Mouse (Mus musculus): ENCODE measurements around the gene Aamp. TPM values are rescaled to one million over a fixed set of nuclear protein-coding genes. Genes with fewer than 3 reads are reported as not detected.

Aamp gene
- total RNA-seq, 2 experiments from 2014 or later = 76.7 to 77.5 TPM

- intact Hi-C loops (cut with DNase I; ENCODE audit: low total_unique reads) = no loop called here
- DNase-seq = no peak
Measured at GRCm38 (mm10) chr1:74250096-74250495, 34.4 kb downstream of the Aamp start.

- intact Hi-C loops (cut with DNase I; ENCODE audit: low total_unique reads) = no loop called here
- DNase-seq = no peak
Measured at GRCm38 (mm10) chr1:74249331-74249980, 35.1 kb downstream of the Aamp start.

- DNase-seq = no peak
- intact Hi-C loops (cut with DNase I; ENCODE audit: low total_unique reads) = no loop called here
Measured at GRCm38 (mm10) chr1:74248799-74249198, 35.7 kb downstream of the Aamp start.

GRCm38 (mm10) chr1:74245525-74245924 is 39.0 kb downstream of the Aamp start:
- intact Hi-C loops (cut with DNase I; ENCODE audit: low total_unique reads) = no loop called here

GRCm38 (mm10) chr1:74240832-74241231 is 43.7 kb downstream of the Aamp start:
- intact Hi-C loops (cut with DNase I; ENCODE audit: low total_unique reads) = no loop called here
- DNase-seq = no peak

More at GRCm38 (mm10) chr1:74245525-74245924, 39.0 kb downstream of the Aamp start:
- DNase-seq = no peak

GRCm38 (mm10) chr1:74240311-74240710 is 44.2 kb downstream of the Aamp start:
- DNase-seq = no peak
- intact Hi-C loops (cut with DNase I; ENCODE audit: low total_unique reads) = no loop called here

GRCm38 (mm10) chr1:74239618-74240017 is 44.9 kb downstream of the Aamp start:
- no peak for DNase-seq
- intact Hi-C loops (cut with DNase I; ENCODE audit: low total_unique reads) = loop anchor here (5.0 kb wide), 1 partner anchor 43 kb away; the partner anchor contains the start of genes Aamp and Pnkd

GRCm38 (mm10) chr1:74239162-74239561 is 45.4 kb downstream of the Aamp start:
- intact Hi-C loops (cut with DNase I; ENCODE audit: low total_unique reads) = loop anchor here (5.0 kb wide), 1 partner anchor 43 kb away; the partner anchor contains the start of genes Aamp and Pnkd
- DNase-seq = no peak

GRCm38 (mm10) chr1:74238136-74238535 is 46.4 kb downstream of the Aamp start:
- no peak for DNase-seq
- intact Hi-C loops (cut with DNase I; ENCODE audit: low total_unique reads) = loop anchor here (5.0 kb wide), 1 partner anchor 44 kb away; the partner anchor contains the start of genes Aamp and Pnkd

GRCm38 (mm10) chr1:74237671-74238070 is 46.9 kb downstream of the Aamp start:
- DNase-seq = no peak
- intact Hi-C loops (cut with DNase I; ENCODE audit: low total_unique reads) = loop anchor here (5.0 kb wide), 1 partner anchor 45 kb away; the partner anchor contains the start of genes Aamp and Pnkd

- intact Hi-C loops (cut with DNase I; ENCODE audit: low total_unique reads) = loop anchor here (5.0 kb wide), 1 partner anchor 46 kb away; the partner anchor contains the start of genes Aamp and Pnkd
Measured at GRCm38 (mm10) chr1:74236590-74237317, 47.8 kb downstream of the Aamp start.

GRCm38 (mm10) chr1:74235938-74236589 is 48.5 kb downstream of the Aamp start, which contains the start of gene Arpc2:
Gene Arpc2, plus strand, starts transcription at chr1:74236084.
- DNase-seq = peak; percentile 96
- intact Hi-C loops (cut with DNase I; ENCODE audit: low total_unique reads) = loop anchor here (5.0 kb wide), 1 partner anchor 46 kb away; the partner anchor contains the start of genes Aamp and Pnkd

More at GRCm38 (mm10) chr1:74236590-74237317, 47.8 kb downstream of the Aamp start:
- peak; percentile 50 for DNase-seq

- no peak for DNase-seq
- intact Hi-C loops (cut with DNase I; ENCODE audit: low total_unique reads) = no loop called here
Measured at GRCm38 (mm10) chr1:74230992-74231391, 53.5 kb downstream of the Aamp start.

GRCm38 (mm10) chr1:74229942-74230341 is 54.6 kb downstream of the Aamp start:
- no peak for DNase-seq
- intact Hi-C loops (cut with DNase I; ENCODE audit: low total_unique reads) = no loop called here

Other genes with a start within 250 kb of the Aamp start
- gene Tns1, start 160.3 kb downstream of the Aamp start, total RNA-seq (2021) = 100 to 1,000 TPM; 176 to 217 TPM
- under 1 TPM in 1 of 2 experiments, not detected in 1; 0.09 TPM for gene Rufy4, start 159.2 kb downstream of the Aamp start, total RNA-seq (2021)
- not detected for gene Cxcr2, start 130.7 kb downstream of the Aamp start, total RNA-seq (2021)
- gene Cxcr1, start 90.1 kb downstream of the Aamp start, total RNA-seq (2021) = not detected
- 10 to 100 TPM; 75.2 to 85.6 TPM for gene Arpc2, start 48.7 kb downstream of the Aamp start, total RNA-seq (2021)
- not detected for gene Gpbar1, start 6.2 kb downstream of the Aamp start, total RNA-seq (2021)
- gene Pnkd, start 192 bp upstream of the Aamp start, total RNA-seq (2021) = 10 to 100 TPM; 59.8 to 72.1 TPM
- gene Tmbim1, start 20.9 kb upstream of the Aamp start, total RNA-seq (2021) = 10 to 100 TPM; 32.4 to 39.8 TPM
- under 1 TPM; 0.10 to 0.20 TPM for gene Catip, start 77.4 kb upstream of the Aamp start, total RNA-seq (2021)
- 1 to 10 TPM; 2.5 to 4.5 TPM for gene Slc11a1, start 90.5 kb upstream of the Aamp start, total RNA-seq (2021)
- 10 to 100 TPM; 88.2 to 88.5 TPM for gene Ctdsp1, start 106.8 kb upstream of the Aamp start, total RNA-seq (2021)
- gene Vil1, start 124.6 kb upstream of the Aamp start, total RNA-seq (2021) = under 1 TPM; 0.27 TPM
- 10 to 100 TPM; 10.5 to 12.5 TPM for gene Cnot9, start 221.3 kb upstream of the Aamp start, total RNA-seq (2021)